Mouse (Mus musculus): ENCODE results near the gene Lbh. TPM values are rescaled to one million over a fixed set of nuclear protein-coding genes. Genes with fewer than 3 reads are reported as not detected.
A peak's percentile ranks its signal among the peaks of the same experiment; 100 is the strongest.

Gene Lbh
- polyA plus RNA-seq, 1 experiment = 241 TPM

DNA sequence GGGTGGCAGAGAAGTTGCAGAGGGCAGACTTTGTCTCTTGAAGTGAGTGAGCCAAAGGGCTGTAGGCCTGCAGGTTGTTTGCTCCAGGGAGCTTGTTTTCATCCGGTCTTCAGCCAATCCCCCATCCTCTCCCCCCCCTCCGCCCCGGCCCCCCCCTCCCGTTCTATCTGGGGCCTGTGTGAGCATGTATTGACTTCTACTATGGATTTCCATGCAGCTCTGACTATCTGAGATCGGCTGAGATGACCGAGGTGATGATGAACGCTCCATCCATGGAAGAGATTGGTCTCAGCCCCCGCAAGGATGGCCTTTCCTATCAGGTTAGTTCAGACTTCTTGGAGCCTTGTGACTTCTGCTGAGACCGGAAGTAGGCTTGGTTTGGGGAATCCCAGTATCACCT, 2.9 kb downstream of the Lbh start:
- Histone ChIP-seq H3K27ac (ENCODE audit: insufficient read depth, low read length) (peak overlapping the region; percentile 67), H3K4me1 (ENCODE audit: control insufficient read depth, insufficient read depth, low read length) (peaks cover 11% of the 10 kb centered on the region), H3K4me3 (ENCODE audit: insufficient read depth, low read length) (peak overlapping the region; percentile 62)
- no peak for TF ChIP-seq CTCF (IDR thresholded peaks at IDR 0.05; ENCODE audit: borderline replicate concordance, insufficient read depth, low read length)
- TF ChIP-seq POLR2A (IDR thresholded peaks at IDR 0.05; ENCODE audit: low read depth, low read length) = no peak

DNA sequence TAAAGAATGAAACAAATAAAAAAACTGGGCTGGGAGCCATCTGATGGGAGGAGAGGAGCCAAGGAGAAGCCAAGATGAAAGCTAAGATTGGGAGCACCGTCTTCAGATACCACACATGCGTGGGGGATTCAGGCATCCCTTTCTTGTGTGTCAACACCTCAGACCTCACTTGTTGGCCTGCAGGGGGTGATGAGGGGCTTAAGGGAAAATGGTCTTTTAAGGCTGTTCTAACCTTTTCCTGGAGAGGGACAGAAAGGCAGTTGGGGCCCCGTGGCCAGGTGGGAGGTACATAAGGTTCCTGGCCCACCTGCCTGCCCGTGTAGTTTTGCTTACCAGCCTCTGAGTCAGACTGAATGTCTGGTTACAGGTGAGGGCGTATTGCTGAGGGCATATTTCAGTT, 4.1 kb downstream of the Lbh start:
- H3K4me3 ChIP-seq (ENCODE audit: insufficient read depth, low read length) = peak overlapping the region; percentile 62; the same call in 1 of the 2 replicates
- TF ChIP-seq POLR2A (IDR thresholded peaks at IDR 0.05; ENCODE audit: low read depth, low read length) = no peak
- peaks cover 13% of the 10 kb centered on the region for H3K4me1 ChIP-seq (ENCODE audit: control insufficient read depth, insufficient read depth, low read length)
- H3K27ac ChIP-seq (ENCODE audit: insufficient read depth, low read length) = peak overlapping the region; percentile 67

GRCm38 (mm10) chr17:72923283-72923682, 5.2 kb downstream of the Lbh start:
- peak overlapping the region; percentile 7; the same call in 1 of the 2 replicates for H3K4me3 ChIP-seq (ENCODE audit: insufficient read depth, low read length)
- peaks cover 13% of the 10 kb centered on the region for H3K4me1 ChIP-seq (ENCODE audit: control insufficient read depth, insufficient read depth, low read length)
- peak overlapping the region; percentile 4; the same call in 1 of the 2 replicates for H3K27ac ChIP-seq (ENCODE audit: insufficient read depth, low read length)
- no peak for TF ChIP-seq POLR2A (IDR thresholded peaks at IDR 0.05; ENCODE audit: low read depth, low read length)
- TF ChIP-seq CTCF (IDR thresholded peaks at IDR 0.05; ENCODE audit: borderline replicate concordance, insufficient read depth, low read length) = no peak

- H3K4me3 ChIP-seq (ENCODE audit: insufficient read depth, low read length) = no peak overlapping the region
- H3K4me1 ChIP-seq (ENCODE audit: control insufficient read depth, insufficient read depth, low read length) = peaks cover 13% of the 10 kb centered on the region
- TF ChIP-seq CTCF (IDR thresholded peaks at IDR 0.05; ENCODE audit: borderline replicate concordance, insufficient read depth, low read length) = no peak
- no peak for TF ChIP-seq POLR2A (IDR thresholded peaks at IDR 0.05; ENCODE audit: low read depth, low read length)
- peak overlapping the region; percentile 22; the same call in 1 of the 2 replicates for H3K27ac ChIP-seq (ENCODE audit: insufficient read depth, low read length)
Measured at GRCm38 (mm10) chr17:72924295-72924694, 6.2 kb downstream of the Lbh start.

DNA sequence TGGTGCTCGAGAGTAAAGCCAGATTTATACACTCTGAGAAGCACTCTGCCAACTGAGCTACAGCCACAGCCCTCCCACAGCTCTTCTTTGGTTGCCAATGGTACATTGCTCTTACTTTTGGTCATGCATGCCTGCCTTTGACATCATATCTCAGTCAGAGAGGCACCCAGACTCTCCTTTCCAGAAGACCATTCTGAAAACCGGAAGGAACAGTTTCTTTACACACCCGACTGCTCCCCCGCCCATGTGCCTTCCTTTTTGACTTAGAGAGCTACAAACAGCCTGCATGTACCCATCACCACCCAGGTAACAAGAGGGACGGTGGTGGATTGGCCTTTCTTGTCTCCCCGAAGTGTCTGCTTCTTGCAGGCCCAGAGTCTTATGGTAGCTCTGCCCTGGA, 7.0 kb downstream of the Lbh start:
- H3K27ac ChIP-seq (ENCODE audit: insufficient read depth, low read length) = no peak overlapping the region
- TF ChIP-seq CTCF (IDR thresholded peaks at IDR 0.05; ENCODE audit: borderline replicate concordance, insufficient read depth, low read length) = no peak
- no peak for TF ChIP-seq POLR2A (IDR thresholded peaks at IDR 0.05; ENCODE audit: low read depth, low read length)
- no peak overlapping the region for H3K4me3 ChIP-seq (ENCODE audit: insufficient read depth, low read length)
- peaks cover 13% of the 10 kb centered on the region for H3K4me1 ChIP-seq (ENCODE audit: control insufficient read depth, insufficient read depth, low read length)

DNA sequence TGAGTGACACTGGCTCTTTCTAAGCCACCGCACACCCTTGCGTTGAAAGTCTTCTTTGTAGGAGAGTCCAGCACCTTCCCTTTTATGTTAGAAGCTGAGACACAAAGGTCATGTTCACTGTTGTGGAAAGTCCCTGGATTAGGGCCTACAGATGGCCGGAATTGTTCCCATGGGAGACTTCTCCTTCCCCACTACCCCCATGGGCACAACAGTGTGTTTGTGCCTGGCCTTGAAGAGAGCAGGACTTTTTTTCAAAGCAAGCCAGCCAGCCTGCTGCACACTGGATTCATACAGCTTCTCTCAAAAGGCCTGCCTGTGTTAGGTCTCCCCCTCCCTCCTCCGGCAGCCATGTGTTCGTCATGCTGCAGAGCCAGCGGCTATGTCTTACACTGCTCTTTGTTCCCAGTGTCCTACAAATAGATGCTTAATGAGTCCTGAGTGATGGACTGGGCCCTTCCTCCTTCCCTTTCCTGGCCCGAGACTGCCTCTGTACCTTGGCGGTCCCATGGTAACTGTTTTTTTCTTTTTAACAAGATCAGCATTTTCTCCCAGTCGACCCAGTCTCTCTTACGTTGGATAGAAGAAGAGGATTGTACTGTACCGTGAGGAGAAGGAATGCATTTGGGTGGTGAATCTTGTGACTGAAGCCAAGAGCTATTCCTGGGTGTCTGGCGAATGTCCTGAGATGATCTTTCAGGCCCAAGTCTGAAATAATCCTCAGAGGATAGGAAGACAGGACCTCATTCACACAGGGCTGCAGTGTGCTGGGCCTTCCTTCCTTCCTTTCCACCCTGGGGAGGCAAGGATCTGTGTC, 7.9 kb downstream of the Lbh start:
- TF ChIP-seq POLR2A (IDR thresholded peaks at IDR 0.05; ENCODE audit: low read depth, low read length) = peak; percentile 11; the same call in 1 of the 2 replicates
- TF ChIP-seq CTCF (IDR thresholded peaks at IDR 0.05; ENCODE audit: borderline replicate concordance, insufficient read depth, low read length) = no peak
- H3K4me1 ChIP-seq (ENCODE audit: control insufficient read depth, insufficient read depth, low read length) = peaks cover 13% of the 10 kb centered on the region
- H3K4me3 ChIP-seq (ENCODE audit: insufficient read depth, low read length) = no peak overlapping the region
- peak overlapping the region; percentile 14; the same call in 1 of the 2 replicates for H3K27ac ChIP-seq (ENCODE audit: insufficient read depth, low read length)

DNA sequence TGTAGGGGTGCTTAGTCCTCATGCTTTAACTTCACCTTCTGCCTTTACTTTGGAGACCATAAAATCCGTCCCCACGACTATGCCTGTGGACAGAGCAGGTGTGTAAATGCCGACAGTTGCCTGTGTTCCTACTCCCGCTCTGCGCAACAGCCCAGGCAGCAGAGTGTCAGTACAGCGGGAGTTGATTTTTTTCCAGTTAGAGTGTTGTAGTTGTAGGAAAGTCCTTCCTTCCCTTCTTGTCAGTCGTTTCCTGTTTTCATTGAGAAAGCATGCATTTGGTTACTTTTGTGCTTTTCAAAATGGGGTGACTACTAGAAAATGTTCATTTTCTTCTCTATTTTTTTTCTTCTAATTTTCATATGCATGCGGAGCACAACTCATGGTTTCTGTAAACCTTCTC, 8.9 kb downstream of the Lbh start:
- no peak overlapping the region for H3K4me3 ChIP-seq (ENCODE audit: insufficient read depth, low read length)
- no peak for TF ChIP-seq CTCF (IDR thresholded peaks at IDR 0.05; ENCODE audit: borderline replicate concordance, insufficient read depth, low read length)
- no peak for TF ChIP-seq POLR2A (IDR thresholded peaks at IDR 0.05; ENCODE audit: low read depth, low read length)
- peaks cover 7% of the 10 kb centered on the region for H3K4me1 ChIP-seq (ENCODE audit: control insufficient read depth, insufficient read depth, low read length)
- peak overlapping the region; percentile 14; the same call in 1 of the 2 replicates for H3K27ac ChIP-seq (ENCODE audit: insufficient read depth, low read length)

GRCm38 (mm10) chr17:72933116-72933515, 15.0 kb downstream of the Lbh start:
- Histone ChIP-seq H3K4me3 (ENCODE audit: insufficient read depth, low read length) (no peak overlapping the region), H3K27ac (ENCODE audit: insufficient read depth, low read length) (peak overlapping the region; percentile 4; the same call in 1 of the 2 replicates), H3K4me1 (ENCODE audit: control insufficient read depth, insufficient read depth, low read length) (no peaks in the 10 kb centered on the region)
- TF ChIP-seq CTCF (IDR thresholded peaks at IDR 0.05; ENCODE audit: borderline replicate concordance, insufficient read depth, low read length) = no peak
- no peak for TF ChIP-seq POLR2A (IDR thresholded peaks at IDR 0.05; ENCODE audit: low read depth, low read length)

- Histone ChIP-seq H3K4me3 (ENCODE audit: insufficient read depth, low read length) (no peak overlapping the region), H3K4me1 (ENCODE audit: control insufficient read depth, insufficient read depth, low read length) (no peaks in the 10 kb centered on the region), H3K27ac (ENCODE audit: insufficient read depth, low read length) (peak overlapping the region; percentile 27; the same call in 1 of the 2 replicates)
- TF ChIP-seq POLR2A (IDR thresholded peaks at IDR 0.05; ENCODE audit: low read depth, low read length) (no peak), CTCF (IDR thresholded peaks at IDR 0.05; ENCODE audit: borderline replicate concordance, insufficient read depth, low read length) (no peak)
Measured at GRCm38 (mm10) chr17:72934146-72934545, 16.0 kb downstream of the Lbh start.

DNA sequence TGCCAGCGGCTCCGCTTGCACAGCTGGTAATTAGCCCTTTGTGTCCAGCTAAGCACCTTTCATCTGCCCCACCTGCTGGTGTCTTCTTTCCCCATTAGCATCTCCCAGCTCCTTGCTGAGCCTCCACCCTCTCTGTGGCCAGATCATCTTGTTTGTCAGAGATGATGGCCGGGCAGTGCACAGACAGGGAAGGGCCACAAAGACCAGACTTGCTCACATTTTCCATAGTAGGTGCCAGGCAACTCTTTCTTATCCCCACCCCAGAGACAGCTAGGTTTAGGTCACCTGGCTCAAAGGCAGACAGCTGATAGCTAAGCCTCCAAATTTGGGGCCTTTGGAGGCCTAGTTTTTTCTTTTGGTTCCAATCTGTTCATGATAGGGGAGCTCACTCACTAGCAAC, 16.5 kb downstream of the Lbh start:
- Histone ChIP-seq H3K27ac (ENCODE audit: insufficient read depth, low read length) (peak overlapping the region; percentile 27; the same call in 1 of the 2 replicates), H3K4me1 (ENCODE audit: control insufficient read depth, insufficient read depth, low read length) (no peaks in the 10 kb centered on the region), H3K4me3 (ENCODE audit: insufficient read depth, low read length) (no peak overlapping the region)
- TF ChIP-seq CTCF (IDR thresholded peaks at IDR 0.05; ENCODE audit: borderline replicate concordance, insufficient read depth, low read length) (no peak), POLR2A (IDR thresholded peaks at IDR 0.05; ENCODE audit: low read depth, low read length) (no peak)

Data from embryonic fibroblast, embryonic 13.5 days (primary cell).